Mouse (Mus musculus) heart, embryonic 12.5 days (tissue): Measurements from ENCODE around the gene Gm49630. TPM values are rescaled to one million over a fixed set of nuclear protein-coding genes. Genes with fewer than 3 reads are reported as not detected.
"Not testable (repeated sequence)": the region's sequence is repeated elsewhere in the genome, so short reads cannot be mapped to it uniquely, and the experiment has no call there.

Experiments used
- ATAC-seq: fragments of 200-750 bp; cut with Nextera tagmentation; 2 replicates; pipeline ENCODE4 v1.8.0; 2017; ENCODE audit warnings: moderate TSS enrichment, moderate library complexity; ENCODE audit not compliant: insufficient number of reproducible peaks, low FRiP score
- H3K27ac ChIP-seq: fragments of 300-500 bp; sonication (generic); 2 replicates; pipeline ENCODE4 v1.5.1; 2016; ENCODE audit warnings: mild to moderate bottlenecking, moderate library complexity; ENCODE audit not compliant: poor library complexity, severe bottlenecking
- H3K27me3 ChIP-seq: fragments of 300-500 bp; sonication (generic); replicated peaks from 2 replicates; pipeline ENCODE4 v1.6.1; 2016; ENCODE audit warnings: mild to moderate bottlenecking, moderate library complexity
- H3K36me3 ChIP-seq: fragments of 300-500 bp; sonication (generic); 2 replicates; pipeline ENCODE4 v1.6.1; 2016; ENCODE audit warnings: mild to moderate bottlenecking, moderate library complexity
- H3K4me1 ChIP-seq: fragments of 300-500 bp; sonication (generic); replicated peaks from 2 replicates; pipeline ENCODE4 v1.6.1; 2016; ENCODE audit warnings: mild to moderate bottlenecking
- H3K4me2 ChIP-seq: fragments of 300-500 bp; sonication (generic); 2 replicates; pipeline ENCODE4 v1.6.1; 2016; ENCODE audit warnings: mild to moderate bottlenecking, moderate library complexity
- H3K4me3 ChIP-seq: fragments of 300-500 bp; sonication (generic); 2 replicates; pipeline ENCODE4 v1.5.1; 2016; ENCODE audit warnings: mild to moderate bottlenecking
- H3K9ac ChIP-seq: fragments of 300-500 bp; sonication (generic); 2 replicates; pipeline ENCODE4 v1.6.1; 2016; ENCODE audit warnings: mild to moderate bottlenecking, moderate library complexity
- H3K9me3 ChIP-seq: fragments of 300-500 bp; sonication (generic); replicated peaks from 2 replicates; pipeline ENCODE4 v1.6.1; 2016; ENCODE audit warnings: mild to moderate bottlenecking, moderate library complexity
- WGBS: fragments of 180-500 bp; shearing (Covaris S2); methylation state at CpG from one replicate; pipeline ENCODE4 v1.1.7; 2016; 5-methylcytosine and 5-hydroxymethylcytosine counted together
- polyA plus RNA-seq: library from polyadenylated mRNA; unstranded; fragments of >200 nt; fragmentation: Nextera tagmentation; extraction: Ambion mirVana; gene quantifications from 2 replicates; pipeline ENCODE4 v1.2.1, GENCODE M21; 2016

The Gm49630 gene
- polyA plus RNA-seq, 1 experiment from 2014 or later = not detected

GRCm38 (mm10) chr17:7388958-7389356, 17.2 kb upstream of the Gm49630 start:
- H3K4me1 ChIP-seq, H3K4me3 ChIP-seq, H3K9ac ChIP-seq, H3K4me2 ChIP-seq, H3K27ac ChIP-seq, ATAC-seq, H3K27me3 ChIP-seq, H3K9me3 ChIP-seq, H3K36me3 ChIP-seq: not testable (repeated sequence)
- 75% methylated on average over 8 of the region's 8 CpGs for WGBS

- 0 out of 2 replicates have a peak, but pooled peaks have one; percentile 31 for ATAC-seq
- H3K4me2 ChIP-seq, H3K9ac ChIP-seq, H3K9me3 ChIP-seq, H3K4me1 ChIP-seq, H3K4me3 ChIP-seq, H3K27ac ChIP-seq, H3K27me3 ChIP-seq, H3K36me3 ChIP-seq: not testable (repeated sequence)
- WGBS = no CpG with 5 or more reads among the region's 2 CpGs
Measured at GRCm38 (mm10) chr17:7388341-7388957, 16.7 kb upstream of the Gm49630 start.

GRCm38 (mm10) chr17:7386016-7386415, 14.2 kb upstream of the Gm49630 start:
- not testable (repeated sequence) for H3K9ac ChIP-seq, H3K36me3 ChIP-seq, H3K27me3 ChIP-seq, H3K4me1 ChIP-seq, H3K4me2 ChIP-seq, H3K4me3 ChIP-seq, H3K27ac ChIP-seq, ATAC-seq, H3K9me3 ChIP-seq
- 68% methylated on average over 8 of the region's 8 CpGs for WGBS

GRCm38 (mm10) chr17:7385364-7385763, 13.6 kb upstream of the Gm49630 start, which contains the start of gene Unc93a2:
Gene Unc93a2, minus strand, starts transcription at chr17:7385464.
- ATAC-seq, H3K27ac ChIP-seq, H3K36me3 ChIP-seq, H3K9me3 ChIP-seq, H3K4me1 ChIP-seq, H3K4me2 ChIP-seq, H3K9ac ChIP-seq, H3K27me3 ChIP-seq, H3K4me3 ChIP-seq: not testable (repeated sequence)
- 75% methylated on average over 3 of the region's 3 CpGs for WGBS

- not testable (repeated sequence) for H3K4me3 ChIP-seq, H3K36me3 ChIP-seq, H3K9me3 ChIP-seq, ATAC-seq, H3K4me2 ChIP-seq, H3K27ac ChIP-seq, H3K4me1 ChIP-seq, H3K9ac ChIP-seq, H3K27me3 ChIP-seq
- WGBS = 87% methylated on average over 12 of the region's 13 CpGs
Measured at GRCm38 (mm10) chr17:7383167-7384143, 11.7 kb upstream of the Gm49630 start.

- H3K36me3 ChIP-seq, H3K9ac ChIP-seq, H3K9me3 ChIP-seq, H3K27ac ChIP-seq, H3K4me1 ChIP-seq, H3K4me3 ChIP-seq, ATAC-seq, H3K27me3 ChIP-seq, H3K4me2 ChIP-seq: not testable (repeated sequence)
- 70% methylated on average over 1 of the region's 3 CpGs for WGBS
Measured at GRCm38 (mm10) chr17:7382711-7383110, 10.9 kb upstream of the Gm49630 start.

- 57% methylated on average over 3 of the region's 3 CpGs for WGBS
- not testable (repeated sequence) for H3K27me3 ChIP-seq
Measured at GRCm38 (mm10) chr17:7377907-7378306, 6.1 kb upstream of the Gm49630 start.

GRCm38 (mm10) chr17:7376951-7377700, 5.3 kb upstream of the Gm49630 start:
- H3K4me3 ChIP-seq, H3K9ac ChIP-seq, H3K4me2 ChIP-seq, H3K36me3 ChIP-seq, H3K4me1 ChIP-seq, H3K27ac ChIP-seq, H3K27me3 ChIP-seq, H3K9me3 ChIP-seq: not testable (repeated sequence)
- peak; percentile 44 for ATAC-seq
- WGBS = 100% methylated on average over 1 of the region's 3 CpGs

More at GRCm38 (mm10) chr17:7377907-7378306, 6.1 kb upstream of the Gm49630 start:
- not testable (repeated sequence) for H3K36me3 ChIP-seq, H3K9ac ChIP-seq, H3K27ac ChIP-seq, H3K4me1 ChIP-seq, H3K4me3 ChIP-seq, H3K4me2 ChIP-seq, H3K9me3 ChIP-seq, ATAC-seq

GRCm38 (mm10) chr17:7369401-7369800, 2.4 kb downstream of the Gm49630 start:
- not testable (repeated sequence) for H3K27me3 ChIP-seq, H3K27ac ChIP-seq, H3K36me3 ChIP-seq, H3K4me2 ChIP-seq, H3K9me3 ChIP-seq, H3K9ac ChIP-seq, H3K4me1 ChIP-seq, H3K4me3 ChIP-seq, ATAC-seq
- 57% methylated on average over 6 of the region's 6 CpGs for WGBS

GRCm38 (mm10) chr17:7366676-7367374, 5.0 kb downstream of the Gm49630 start:
- H3K27ac ChIP-seq, H3K27me3 ChIP-seq, H3K9me3 ChIP-seq, H3K36me3 ChIP-seq, H3K4me2 ChIP-seq, H3K4me1 ChIP-seq, ATAC-seq, H3K4me3 ChIP-seq, H3K9ac ChIP-seq: not testable (repeated sequence)
- 64% methylated on average over 5 of the region's 7 CpGs for WGBS
